Mouse (Mus musculus): ENCODE data around the gene Aldh8a1. TPM values are rescaled to one million over a fixed set of nuclear protein-coding genes. Genes with fewer than 3 reads are reported as not detected.

The Aldh8a1 gene
- polyA plus RNA-seq (2014; fragmentation: Illumina TruSeq; extraction: RNeasy Lipid Tissue Mini Kit (QIAGEN cat#74804); ENCODE audit: low read depth, low replicate concordance): 189 TPM

DNA sequence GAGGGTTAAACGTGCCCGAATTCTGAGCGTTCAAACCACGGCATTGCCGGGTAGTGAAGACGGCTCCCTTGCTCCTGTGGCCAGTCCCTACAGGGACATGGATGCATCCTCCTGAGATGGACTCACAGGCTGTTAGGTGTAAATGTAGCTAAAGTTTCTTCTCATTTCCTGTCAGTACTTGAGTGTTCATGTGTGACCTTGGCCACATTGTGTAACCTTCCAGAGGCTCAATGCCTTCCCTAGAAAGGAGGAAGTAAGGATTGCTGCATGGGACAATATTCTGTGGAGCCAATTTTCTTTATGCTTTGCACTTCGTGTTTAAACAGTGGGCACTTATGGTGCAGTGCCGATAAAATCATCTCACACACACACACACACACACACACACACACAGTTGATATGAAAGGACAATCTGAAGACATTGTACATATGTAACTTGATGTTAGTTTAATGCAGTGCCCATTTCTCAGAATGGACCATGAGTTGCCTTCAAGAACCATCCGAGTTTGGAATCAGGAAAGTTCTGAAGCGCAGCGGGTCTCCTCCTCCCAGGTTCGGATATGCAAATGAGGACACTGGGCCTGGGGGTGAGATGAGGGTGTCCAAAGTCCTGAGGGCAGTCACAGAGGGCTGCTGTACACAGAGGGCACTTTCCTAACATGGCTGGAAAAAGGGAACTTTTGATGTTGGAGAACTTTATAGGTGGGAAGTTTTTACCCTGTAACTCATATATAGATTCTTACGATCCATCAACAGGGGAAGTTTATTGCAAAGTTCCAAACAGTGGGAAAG, at the start of gene Aldh8a1:
TSS of gene Aldh8a1 (plus strand) at position 610 of the 792 bp plus-strand sequence.

Other genes with a start within 250 kb of the Aldh8a1 start
- gene Myb, start 216.3 kb upstream of the Aldh8a1 start, polyA plus RNA-seq (2014; fragmentation: Illumina TruSeq; extraction: RNeasy Lipid Tissue Mini Kit (QIAGEN cat#74804); ENCODE audit: low read depth, low replicate concordance): 0.16 TPM
- 58.4 TPM for gene Hbs1l, start 81.3 kb upstream of the Aldh8a1 start, polyA plus RNA-seq (2014; fragmentation: Illumina TruSeq; extraction: RNeasy Lipid Tissue Mini Kit (QIAGEN cat#74804); ENCODE audit: low read depth, low replicate concordance)
- gene 1700020N01Rik, start 215.9 kb downstream of the Aldh8a1 start, polyA plus RNA-seq (2014; fragmentation: Illumina TruSeq; extraction: RNeasy Lipid Tissue Mini Kit (QIAGEN cat#74804); ENCODE audit: low read depth, low replicate concordance): not detected